Mouse (Mus musculus): ENCODE measurements around the gene Vpreb1. TPM values are rescaled to one million over a fixed set of nuclear protein-coding genes. Genes with fewer than 3 reads are reported as not detected.
"Not testable (repeated sequence)": the region's sequence is repeated elsewhere in the genome, so short reads cannot be mapped to it uniquely, and the experiment has no call there.

The Vpreb1 gene
- polyA plus RNA-seq, 1 experiment from 2014 or later = 1.5 TPM

GRCm38 (mm10) chr16:16862288-16862687, 8.4 kb downstream of the Vpreb1 start:
- WGBS = 76% methylated on average over 3 of the region's 3 CpGs
- ATAC-seq = no peak
- Histone ChIP-seq H3K4me1 (ENCODE audit: control insufficient read depth, insufficient read depth, low read length) (no peaks in the 10 kb centered on the region), H3K4me3 (ENCODE audit: low read length) (no peak overlapping the region), H3K9ac (ENCODE audit: low read depth, low read length) (no peak overlapping the region), H3K36me3 (ENCODE audit: control insufficient read depth, insufficient read depth, low read length) (no peaks in the 10 kb centered on the region), H3K27ac (ENCODE audit: low read length) (no peak overlapping the region), H3K9me3 (ENCODE audit: control insufficient read depth, low read length) (no peaks in the 10 kb centered on the region), H3K4me2 (ENCODE audit: low read depth, low read length) (no peak overlapping the region), H3K27me3 (replicated peaks; ENCODE audit: control insufficient read depth, insufficient read depth, low read length) (no peaks in the 10 kb centered on the region)

- H3K36me3 ChIP-seq (ENCODE audit: control insufficient read depth, insufficient read depth, low read length) = no peaks in the 10 kb centered on the region
- H3K4me2 ChIP-seq (ENCODE audit: low read depth, low read length) = no peak overlapping the region
- H3K4me3 ChIP-seq (ENCODE audit: low read length) = no peak overlapping the region
- no peak overlapping the region for H3K27ac ChIP-seq (ENCODE audit: low read length)
- H3K9ac ChIP-seq (ENCODE audit: low read depth, low read length) = no peak overlapping the region
- H3K27me3 ChIP-seq (replicated peaks; ENCODE audit: control insufficient read depth, insufficient read depth, low read length) = no peaks in the 10 kb centered on the region
- no peaks in the 10 kb centered on the region for H3K9me3 ChIP-seq (ENCODE audit: control insufficient read depth, low read length)
- ATAC-seq = no peak
- H3K4me1 ChIP-seq (ENCODE audit: control insufficient read depth, insufficient read depth, low read length) = no peaks in the 10 kb centered on the region
- whole genome bisulfite sequencing = 65% methylated on average over 13 of the region's 13 CpGs
These were observed 13.7 kb downstream of the Vpreb1 start for GRCm38 (mm10) chr16:16856731-16857476.

- H3K9me3 ChIP-seq (ENCODE audit: control insufficient read depth, low read length); H3K4me3 ChIP-seq (ENCODE audit: low read length); H3K4me2 ChIP-seq (ENCODE audit: low read depth, low read length); H3K36me3 ChIP-seq (ENCODE audit: control insufficient read depth, insufficient read depth, low read length); H3K27me3 ChIP-seq (replicated peaks; ENCODE audit: control insufficient read depth, insufficient read depth, low read length); H3K27ac ChIP-seq (ENCODE audit: low read length); ATAC-seq; H3K4me1 ChIP-seq (ENCODE audit: control insufficient read depth, insufficient read depth, low read length); H3K9ac ChIP-seq (ENCODE audit: low read depth, low read length): not testable (repeated sequence)
- WGBS = 82% methylated on average over 9 of the region's 9 CpGs
These were observed 14.6 kb downstream of the Vpreb1 start for GRCm38 (mm10) chr16:16856054-16856453.

GRCm38 (mm10) chr16:16855541-16855940, 15.1 kb downstream of the Vpreb1 start:
- Histone ChIP-seq H3K4me3 (ENCODE audit: low read length) (no peak overlapping the region), H3K36me3 (ENCODE audit: control insufficient read depth, insufficient read depth, low read length) (no peaks in the 10 kb centered on the region), H3K27me3 (replicated peaks; ENCODE audit: control insufficient read depth, insufficient read depth, low read length) (no peaks in the 10 kb centered on the region), H3K4me2 (ENCODE audit: low read depth, low read length) (no peak overlapping the region), H3K4me1 (ENCODE audit: control insufficient read depth, insufficient read depth, low read length) (no peaks in the 10 kb centered on the region), H3K9me3 (ENCODE audit: control insufficient read depth, low read length) (no peaks in the 10 kb centered on the region), H3K27ac (ENCODE audit: low read length) (no peak overlapping the region), H3K9ac (ENCODE audit: low read depth, low read length) (no peak overlapping the region)
- no peak for ATAC-seq
- 93% methylated on average over 1 of the region's 1 CpGs for whole genome bisulfite sequencing

GRCm38 (mm10) chr16:16854836-16855235, 15.8 kb downstream of the Vpreb1 start:
- no peak for ATAC-seq
- Histone ChIP-seq H3K4me3 (ENCODE audit: low read length) (no peak overlapping the region), H3K27me3 (replicated peaks; ENCODE audit: control insufficient read depth, insufficient read depth, low read length) (no peaks in the 10 kb centered on the region), H3K4me1 (ENCODE audit: control insufficient read depth, insufficient read depth, low read length) (no peaks in the 10 kb centered on the region), H3K9ac (ENCODE audit: low read depth, low read length) (no peak overlapping the region), H3K27ac (ENCODE audit: low read length) (no peak overlapping the region), H3K4me2 (ENCODE audit: low read depth, low read length) (no peak overlapping the region), H3K9me3 (ENCODE audit: control insufficient read depth, low read length) (no peaks in the 10 kb centered on the region), H3K36me3 (ENCODE audit: control insufficient read depth, insufficient read depth, low read length) (no peaks in the 10 kb centered on the region)
- 28% methylated on average over 6 of the region's 6 CpGs for WGBS

- H3K9me3 ChIP-seq (ENCODE audit: control insufficient read depth, low read length) = no peaks in the 10 kb centered on the region
- ATAC-seq = no peak
- H3K9ac ChIP-seq (ENCODE audit: low read depth, low read length) = no peak overlapping the region
- no peak overlapping the region for H3K4me3 ChIP-seq (ENCODE audit: low read length)
- H3K4me1 ChIP-seq (ENCODE audit: control insufficient read depth, insufficient read depth, low read length) = no peaks in the 10 kb centered on the region
- H3K4me2 ChIP-seq (ENCODE audit: low read depth, low read length) = no peak overlapping the region
- H3K27ac ChIP-seq (ENCODE audit: low read length) = no peak overlapping the region
- no peaks in the 10 kb centered on the region for H3K36me3 ChIP-seq (ENCODE audit: control insufficient read depth, insufficient read depth, low read length)
- WGBS = 86% methylated on average over 3 of the region's 3 CpGs
- no peaks in the 10 kb centered on the region for H3K27me3 ChIP-seq (replicated peaks; ENCODE audit: control insufficient read depth, insufficient read depth, low read length)
These were observed 18.2 kb downstream of the Vpreb1 start for GRCm38 (mm10) chr16:16852411-16852810.

GRCm38 (mm10) chr16:16849196-16849595, 21.4 kb downstream of the Vpreb1 start:
- H3K4me2 ChIP-seq (ENCODE audit: low read depth, low read length) = no peak overlapping the region
- no peak overlapping the region for H3K4me3 ChIP-seq (ENCODE audit: low read length)
- no peak overlapping the region for H3K27ac ChIP-seq (ENCODE audit: low read length)
- H3K9me3 ChIP-seq (ENCODE audit: control insufficient read depth, low read length) = no peaks in the 10 kb centered on the region
- no peaks in the 10 kb centered on the region for H3K4me1 ChIP-seq (ENCODE audit: control insufficient read depth, insufficient read depth, low read length)
- ATAC-seq = no peak
- no peaks in the 10 kb centered on the region for H3K36me3 ChIP-seq (ENCODE audit: control insufficient read depth, insufficient read depth, low read length)
- no peak overlapping the region for H3K9ac ChIP-seq (ENCODE audit: low read depth, low read length)
- no peaks in the 10 kb centered on the region for H3K27me3 ChIP-seq (replicated peaks; ENCODE audit: control insufficient read depth, insufficient read depth, low read length)

- Histone ChIP-seq H3K36me3 (ENCODE audit: control insufficient read depth, insufficient read depth, low read length) (no peaks in the 10 kb centered on the region), H3K4me1 (ENCODE audit: control insufficient read depth, insufficient read depth, low read length) (peaks cover 5% of the 10 kb centered on the region; the same call in 1 of the 2 replicates), H3K9ac (ENCODE audit: low read depth, low read length) (no peak overlapping the region), H3K4me2 (ENCODE audit: low read depth, low read length) (no peak overlapping the region), H3K27ac (ENCODE audit: low read length) (no peak overlapping the region), H3K4me3 (ENCODE audit: low read length) (peak overlapping the region; percentile 54; the same call in 1 of the 2 replicates), H3K9me3 (ENCODE audit: control insufficient read depth, low read length) (no peaks in the 10 kb centered on the region), H3K27me3 (replicated peaks; ENCODE audit: control insufficient read depth, insufficient read depth, low read length) (no peaks in the 10 kb centered on the region)
- 84% methylated on average over 3 of the region's 3 CpGs for whole genome bisulfite sequencing
- no peak for ATAC-seq
These were observed 41.0 kb downstream of the Vpreb1 start for GRCm38 (mm10) chr16:16829671-16830070.

GRCm38 (mm10) chr16:16828757-16829615, 41.7 kb downstream of the Vpreb1 start, which contains the start of gene Spag6l:
Spag6l (minus strand) TSS chr16:16829456.
- H3K9ac ChIP-seq (ENCODE audit: low read depth, low read length) = peak within 1 kb of the TSS; percentile 54; the same call in 1 of the 2 replicates
- H3K4me2 ChIP-seq (ENCODE audit: low read depth, low read length) = peak within 1 kb of the TSS; percentile 87
- 5% methylated on average over 33 of the region's 33 CpGs for WGBS

More at GRCm38 (mm10) chr16:16828757-16829615, 41.7 kb downstream of the Vpreb1 start, which contains the start of gene Spag6l:
- no peaks in the 10 kb centered on the region for H3K36me3 ChIP-seq (ENCODE audit: control insufficient read depth, insufficient read depth, low read length)
- peak within 1 kb of the TSS; percentile 54 for H3K4me3 ChIP-seq (ENCODE audit: low read length)
- no peak within 1 kb of the TSS for H3K27ac ChIP-seq (ENCODE audit: low read length)
- H3K4me1 ChIP-seq (ENCODE audit: control insufficient read depth, insufficient read depth, low read length) = peaks cover 5% of the 10 kb centered on the region; the same call in 1 of the 2 replicates
- ATAC-seq = peak; percentile 87
- H3K9me3 ChIP-seq (ENCODE audit: control insufficient read depth, low read length) = no peaks in the 10 kb centered on the region
- no peaks in the 10 kb centered on the region for H3K27me3 ChIP-seq (replicated peaks; ENCODE audit: control insufficient read depth, insufficient read depth, low read length)
